Mouse (Mus musculus) CH12.LX (cell line): ENCODE results near the gene Clnk. TPM values are rescaled to one million over a fixed set of nuclear protein-coding genes. Genes with fewer than 3 reads are reported as not detected.

ENCODE experiments used
- DNase-seq: peaks from one replicate; pipeline ENCODE4 v3.0.0-alpha.2; 2013; ENCODE audit errors: extremely low read depth
- H3K27ac ChIP-seq: 2 replicates; pipeline ENCODE4 v1.5.1; 2012; ENCODE audit warnings: low read depth, mild to moderate bottlenecking, control low read depth, moderate library complexity; ENCODE audit not compliant: insufficient read depth
- H3K27me3 ChIP-seq: replicated peaks from 2 replicates; pipeline ENCODE3; 2012; ENCODE audit warnings: inconsistent platforms
- H3K36me3 ChIP-seq, 2 experiments: replicated peaks in 1 of 2; 2 replicates each; pipeline versions ENCODE3 to v1.6.1; 2012; ENCODE audit warnings: inconsistent platforms in 1 of 2, low read length in 1 of 2, mild to moderate bottlenecking in 1 of 2, mixed read lengths in 1 of 2, moderate library complexity in 1 of 2; ENCODE audit not compliant: control insufficient read depth in 1 of 2, insufficient read depth in 1 of 2
- H3K4me1 ChIP-seq, 2 experiments: 2 replicates each; pipeline ENCODE4 v1.6.1; 2012; ENCODE audit warnings: inconsistent platforms in 1 of 2, moderate library complexity in 1 of 2; ENCODE audit not compliant: insufficient read depth in 2 of 2, control insufficient read depth in 1 of 2
- H3K4me2 ChIP-seq: 2 replicates; pipeline ENCODE4 v1.6.1; 2012; ENCODE audit warnings: low read depth, mild to moderate bottlenecking, control low read depth; ENCODE audit not compliant: poor library complexity, insufficient read depth, severe bottlenecking
- H3K4me3 ChIP-seq, 3 experiments: fragments of 150-350 bp in 1 of 3; sonication (generic) in 1 of 3; replicated peaks in 1 of 3; 2 replicates each; pipeline versions ENCODE3 to v1.5.1; 2011 to 2012; ENCODE audit warnings: low read depth in 2 of 3, low read length in 2 of 3, mild to moderate bottlenecking in 2 of 3, moderate library complexity in 2 of 3, control low read depth in 1 of 3, improper control_type of control experiment in 1 of 3, inconsistent platforms in 1 of 3, mixed read lengths in 1 of 3; ENCODE audit not compliant: poor library complexity in 1 of 3
- H3K79me2 ChIP-seq: replicated peaks from 2 replicates; pipeline ENCODE4 v1.6.1; 2012; ENCODE audit warnings: mild to moderate bottlenecking, moderate library complexity; ENCODE audit not compliant: control insufficient read depth, poor library complexity, insufficient read depth, severe bottlenecking; ENCODE audit errors: extremely low read depth
- H3K9ac ChIP-seq: 2 replicates; pipeline ENCODE4 v1.6.1; 2012; ENCODE audit warnings: low read depth, mild to moderate bottlenecking, control low read depth, moderate library complexity; ENCODE audit not compliant: insufficient read depth
- H3K9me3 ChIP-seq: replicated peaks from 2 replicates; pipeline ENCODE3; 2012; ENCODE audit warnings: low read length, inconsistent platforms, mixed read lengths
- CHD1 ChIP-seq: IDR thresholded peaks from 2 replicates; pipeline ENCODE4 v1.6.1; 2012; ENCODE audit warnings: low read depth, low read length, improper control_type of control experiment, inconsistent platforms
- EP300 ChIP-seq: IDR thresholded peaks from 2 replicates; pipeline ENCODE4 v1.6.1; 2011; ENCODE audit warnings: low read length, improper control_type of control experiment
- GABPA ChIP-seq: IDR thresholded peaks from 2 replicates; pipeline ENCODE4 v1.6.1; 2012; ENCODE audit warnings: low read depth, low read length, improper control_type of control experiment, inconsistent platforms; ENCODE audit not compliant: insufficient replicate concordance
- IRF4 ChIP-seq: IDR thresholded peaks from 2 replicates; pipeline ENCODE4 v1.6.1; 2014; ENCODE audit warnings: low read depth, mild to moderate bottlenecking, inconsistent platforms, low read length, improper control_type of control experiment
- JUN ChIP-seq: IDR thresholded peaks from 2 replicates; pipeline ENCODE4 v1.6.1; 2011; ENCODE audit warnings: low read depth, mild to moderate bottlenecking, low read length, improper control_type of control experiment, moderate library complexity; ENCODE audit not compliant: insufficient read depth
- JUND ChIP-seq: conservative IDR thresholded peaks from 2 replicates; pipeline ENCODE4 v1.6.1; 2011; ENCODE audit warnings: low read depth, low read length, improper control_type of control experiment
- KAT2A ChIP-seq: IDR thresholded peaks from 2 replicates; pipeline ENCODE4 v1.6.1; 2012; ENCODE audit warnings: low read length, improper control_type of control experiment, inconsistent platforms; ENCODE audit not compliant: insufficient replicate concordance
- MAZ ChIP-seq: IDR thresholded peaks from 2 replicates; pipeline ENCODE4 v1.6.1; 2012; ENCODE audit warnings: low read depth, mild to moderate bottlenecking, inconsistent platforms, low read length, improper control_type of control experiment, moderate library complexity
- MEF2A ChIP-seq: IDR thresholded peaks from 2 replicates; pipeline ENCODE4 v1.6.1; 2014; ENCODE audit warnings: low read depth, mild to moderate bottlenecking, inconsistent platforms, low read length, improper control_type of control experiment, borderline replicate concordance
- MXI1 ChIP-seq: IDR thresholded peaks from 2 replicates; pipeline ENCODE4 v1.6.1; 2011; ENCODE audit warnings: mild to moderate bottlenecking, low read depth, low read length, improper control_type of control experiment
- NELFE ChIP-seq: IDR thresholded peaks from 2 replicates; pipeline ENCODE4 v1.6.1; 2011; ENCODE audit warnings: low read depth, low read length, improper control_type of control experiment
- PAX5 ChIP-seq: IDR thresholded peaks from 2 replicates; pipeline ENCODE4 v1.6.1; 2012; ENCODE audit warnings: low read length, inconsistent platforms, mixed read lengths
- POLR2A ChIP-seq: IDR thresholded peaks from 2 replicates; pipeline ENCODE4 v1.6.1; 2011; ENCODE audit warnings: low read depth, mild to moderate bottlenecking, improper control_type of control experiment, low read length
- POLR2AphosphoS2 ChIP-seq: IDR thresholded peaks from 2 replicates; pipeline ENCODE4 v1.6.1; 2011; ENCODE audit warnings: low read depth, low read length, improper control_type of control experiment
- RAD21 ChIP-seq: IDR thresholded peaks from 2 replicates; pipeline ENCODE4 v1.6.1; 2011; ENCODE audit warnings: low read depth, mild to moderate bottlenecking, low read length, improper control_type of control experiment, moderate library complexity
- RCOR1 ChIP-seq: conservative IDR thresholded peaks from 2 replicates; pipeline ENCODE4 v1.6.1; 2012; ENCODE audit warnings: low read depth, mild to moderate bottlenecking, inconsistent platforms, low read length, improper control_type of control experiment
- SIN3A ChIP-seq: IDR thresholded peaks from 2 replicates; pipeline ENCODE4 v1.6.1; 2012; ENCODE audit warnings: low read length, improper control_type of control experiment, inconsistent platforms
- USF2 ChIP-seq: conservative IDR thresholded peaks from 2 replicates; pipeline ENCODE4 v1.6.1; 2011; ENCODE audit warnings: low read depth, low read length, improper control_type of control experiment
- ZC3H11A ChIP-seq: IDR thresholded peaks from 2 replicates; pipeline ENCODE4 v1.6.1; 2012; ENCODE audit warnings: low read depth, mild to moderate bottlenecking, inconsistent platforms, low read length, improper control_type of control experiment
- ZKSCAN1 ChIP-seq: IDR thresholded peaks from 2 replicates; pipeline ENCODE4 v1.6.1; 2012; ENCODE audit warnings: low read depth, inconsistent platforms, low read length, improper control_type of control experiment, borderline replicate concordance
- ZNF384 ChIP-seq: IDR thresholded peaks from 2 replicates; pipeline ENCODE4 v1.6.1; 2012; ENCODE audit warnings: low read depth, low read length, improper control_type of control experiment, inconsistent platforms
- dilution Hi-C: fragments of 300-500 bp; cut with MboI; formaldehyde crosslinking; loops from 2 replicates; pipeline ENCODE4 v1.14.3; 2020; ENCODE audit warnings: low sequenced_read_pairs; ENCODE audit not compliant: extremely low pct_unique_long_range_greater_than_20kb, extremely low pct_ligation_motif_present
- in situ Hi-C: fragments of 300-500 bp; cut with MboI; formaldehyde crosslinking; loops from 3 replicates; pipeline ENCODE4 v1.14.3; 2019; ENCODE audit warnings: low sequenced_read_pairs, low pct_ligation_motif_present, low pct_unique_long_range_greater_than_20kb, mixed read lengths
- polyA plus RNA-seq: library from polyadenylated mRNA; unstranded; fragments of >175 nt; gene quantifications from 2 replicates; pipeline ENCODE4 v1.2.1, GENCODE M21; 2012; ENCODE audit warnings: low read depth; ENCODE audit not compliant: insufficient read length
- total RNA-seq, 2 experiments: library from RNA; depleted of rRNA; stranded (reverse); fragments of 300-350 nt in 1 of 2; fragments of >200 nt in 1 of 2; gene quantifications; 2 replicates each; pipeline ENCODE4 v1.2.3; 2012 to 2014

Clnk gene
- total and polyA plus RNA-seq, 3 experiments: not detected

DNA sequence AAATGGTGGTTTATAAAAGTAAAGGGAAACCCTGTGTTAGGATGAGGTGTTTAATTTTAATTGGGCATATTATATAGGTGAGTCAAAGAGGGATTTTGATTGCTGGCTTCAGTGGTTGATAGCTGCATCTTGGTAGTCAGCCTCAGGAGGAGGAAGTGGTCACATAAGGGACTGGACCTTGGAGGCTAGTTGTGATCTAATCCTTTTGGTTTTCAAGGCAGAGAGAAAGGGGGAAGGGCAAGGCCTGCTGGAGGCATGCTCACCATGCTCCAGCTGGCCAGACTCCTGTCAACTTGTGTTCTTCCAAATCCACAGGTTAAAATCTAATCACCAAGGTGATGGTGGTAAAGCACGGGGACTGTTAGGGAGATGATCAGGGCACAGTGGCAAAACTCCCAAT, 19.0 kb downstream of the Clnk start:
- no peak for DNase-seq
- no peak overlapping the region for H3K4me2 ChIP-seq
- no peak overlapping the region for H3K9ac ChIP-seq
- in situ Hi-C loops: no loop called here
- no peaks in the 10 kb centered on the region for H3K27me3 ChIP-seq
- no peaks in the 10 kb centered on the region for H3K36me3 ChIP-seq
- dilution Hi-C loops: no loop called here
- H3K27ac ChIP-seq: no peak overlapping the region
- no peaks in the 10 kb centered on the region for H3K9me3 ChIP-seq
- H3K4me1 ChIP-seq: peaks cover 2 to 7% of the 10 kb centered on the region in 2 experiments; a peak in 3 of 4 replicates
- no peaks in the 10 kb centered on the region for H3K79me2 ChIP-seq
- no peak overlapping the region for H3K4me3 ChIP-seq
- TF ChIP-seq MAZ: no peak
- TF ChIP-seq POLR2A: no peak
- TF ChIP-seq EP300: no peak
- no peak for TF ChIP-seq RAD21
- no peak for TF ChIP-seq SIN3A
- no peak for TF ChIP-seq PAX5
- no peak for TF ChIP-seq ZKSCAN1
- TF ChIP-seq IRF4: no peak
- TF ChIP-seq POLR2AphosphoS2: no peak
- no peak for TF ChIP-seq ZC3H11A
- no peak for TF ChIP-seq MEF2A
- TF ChIP-seq KAT2A: no peak
- TF ChIP-seq NELFE: no peak

DNA sequence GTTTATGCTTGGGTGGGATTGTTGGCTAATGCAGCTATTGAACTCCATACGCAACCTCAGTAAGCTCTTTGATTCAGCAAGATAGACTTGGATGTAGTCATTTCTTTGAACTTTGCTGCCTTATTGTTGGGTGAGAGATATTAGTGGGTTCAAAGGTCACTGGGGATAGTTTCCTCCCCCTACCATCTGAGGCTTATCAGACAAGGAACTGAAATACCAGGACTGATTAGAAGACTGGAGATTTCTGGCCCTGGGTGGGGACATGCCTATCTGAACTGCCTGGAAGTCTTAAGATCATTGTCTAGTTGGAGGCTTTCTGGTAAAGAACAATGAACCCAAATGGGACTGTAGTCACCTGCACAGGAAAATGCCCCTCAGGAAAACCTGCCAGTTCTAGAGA, 26.4 kb downstream of the Clnk start:
- no peak overlapping the region for H3K4me3 ChIP-seq
- H3K9ac ChIP-seq: no peak overlapping the region
- H3K4me2 ChIP-seq: no peak overlapping the region
- H3K9me3 ChIP-seq: no peaks in the 10 kb centered on the region
- in situ Hi-C loops: no loop called here
- TF ChIP-seq RAD21 (no peak), ZNF384 (no peak), NELFE (no peak), JUND (no peak), IRF4 (no peak), ZKSCAN1 (no peak), MXI1 (no peak), RCOR1 (no peak), USF2 (no peak), JUN (no peak), KAT2A (no peak), GABPA (no peak), CHD1 (no peak)
- H3K27me3 ChIP-seq: no peaks in the 10 kb centered on the region
- no peaks in the 10 kb centered on the region for H3K36me3 ChIP-seq
- dilution Hi-C loops: no loop called here
- DNase-seq: no peak
- H3K27ac ChIP-seq: no peak overlapping the region
- no peaks in the 10 kb centered on the region for H3K4me1 ChIP-seq
- H3K79me2 ChIP-seq: no peaks in the 10 kb centered on the region
